Mouse (Mus musculus) ES-CJ7 (cell line): ENCODE measurements around the gene Cfdp1.
A peak's percentile ranks its signal among the peaks of the same experiment; 100 is the strongest.

Experiments used
- DNase-seq: peaks from one replicate; pipeline ENCODE4 v3.0.0; 2011; ENCODE audit warnings: low read depth, low spot score

The Cfdp1 gene

DNA sequence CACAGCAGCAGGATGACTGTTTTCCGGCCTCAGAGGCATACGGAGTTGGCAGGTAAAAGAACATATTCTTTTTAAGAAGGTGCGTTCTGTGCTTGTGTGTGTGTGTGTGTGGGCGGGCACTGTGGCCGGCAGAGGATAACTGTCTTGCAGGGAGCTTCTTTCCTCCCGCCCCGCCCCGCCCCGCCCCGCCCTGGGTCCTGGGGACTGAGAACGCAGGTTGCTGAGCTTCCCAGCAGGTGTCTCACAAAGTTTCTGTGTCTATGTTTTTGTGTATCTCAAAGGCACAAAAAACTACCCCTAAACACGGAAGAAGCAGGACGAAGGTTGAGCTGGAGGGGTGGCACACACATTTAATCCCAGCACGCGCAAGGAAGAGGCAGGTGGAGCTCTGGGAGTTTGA is 84.8 kb downstream of the Cfdp1 start:
- peak; percentile 72 for DNase-seq

DNA sequence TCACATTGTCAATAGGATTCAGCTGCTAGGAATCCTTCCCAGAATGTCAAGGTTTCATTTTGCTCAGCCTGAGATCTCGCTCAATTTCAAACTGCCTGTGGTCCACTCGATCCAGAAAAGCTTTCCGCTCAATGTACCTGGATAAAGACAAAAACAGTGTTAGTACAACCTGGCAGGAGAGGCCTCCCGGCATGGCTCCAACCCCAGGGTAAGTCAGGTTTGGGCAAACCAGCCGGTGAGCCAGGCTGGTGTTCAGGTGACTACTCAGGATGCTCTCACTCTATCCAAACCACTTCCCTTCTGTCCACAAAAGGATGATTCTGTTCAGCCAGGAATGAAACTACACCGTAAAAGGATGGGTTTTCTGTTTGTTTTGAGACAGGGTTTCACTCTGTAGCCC is 85.4 kb downstream of the Cfdp1 start:
- no peak for DNase-seq

DNA sequence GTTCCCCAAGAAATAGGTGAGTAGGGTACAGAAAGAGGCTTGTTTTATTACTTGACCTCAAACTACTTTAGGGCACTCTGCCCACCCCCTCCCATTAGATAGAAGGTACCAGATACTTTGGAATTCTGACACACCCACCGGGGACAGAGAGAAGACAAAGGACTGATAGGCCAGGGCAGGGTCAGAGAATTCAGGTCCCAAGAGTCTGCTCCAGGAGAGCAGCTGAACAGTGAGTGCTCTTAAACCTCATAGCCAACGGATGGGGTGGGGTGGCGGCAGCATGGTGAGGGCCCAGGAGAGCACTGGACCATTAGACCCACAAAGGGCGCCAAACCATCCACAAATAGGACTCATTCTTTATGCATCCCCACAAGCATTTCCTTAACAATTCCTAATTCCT is 88.5 kb downstream of the Cfdp1 start:
- DNase-seq = peak; percentile 96

DNA sequence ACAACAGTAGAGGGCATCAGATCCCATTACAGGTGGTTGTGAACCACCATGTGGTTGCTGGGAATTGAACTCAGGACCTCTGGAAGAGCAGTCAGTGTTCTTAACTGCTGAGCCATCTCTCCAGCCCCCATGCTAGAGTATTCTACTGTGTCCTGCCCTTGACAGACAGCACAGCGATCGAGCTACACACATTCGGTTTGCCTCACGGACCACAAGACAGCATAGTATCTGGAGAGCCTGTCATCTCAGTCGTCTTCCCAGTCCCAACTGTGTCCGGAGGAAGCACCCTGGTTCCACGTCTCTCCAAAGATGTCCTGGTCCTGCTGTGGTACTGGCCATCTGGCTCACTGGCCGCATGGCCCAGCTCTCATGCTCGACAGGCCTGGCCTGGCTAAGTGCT is 89.0 kb downstream of the Cfdp1 start:
- peak; percentile 77 for DNase-seq

DNA sequence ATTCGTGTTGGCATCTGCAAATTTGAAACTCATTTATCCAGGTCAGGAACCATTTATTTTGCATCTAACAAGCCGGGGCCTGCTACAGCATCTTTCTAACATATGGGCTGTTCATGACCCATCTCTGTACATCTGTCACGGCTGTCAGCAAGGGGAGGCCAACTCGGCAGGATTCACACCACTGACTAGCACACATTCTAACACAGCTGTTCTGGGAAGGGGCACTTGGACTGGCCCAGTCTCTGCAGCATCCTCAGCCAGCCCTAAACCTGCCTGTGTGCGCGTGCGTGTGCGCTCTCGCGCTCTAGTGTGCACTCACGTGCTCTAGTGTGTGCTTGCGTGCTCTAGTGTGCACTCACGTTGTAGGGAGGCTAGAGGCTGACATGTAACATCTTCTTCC is 93.4 kb downstream of the Cfdp1 start:
- DNase-seq = no peak

DNA sequence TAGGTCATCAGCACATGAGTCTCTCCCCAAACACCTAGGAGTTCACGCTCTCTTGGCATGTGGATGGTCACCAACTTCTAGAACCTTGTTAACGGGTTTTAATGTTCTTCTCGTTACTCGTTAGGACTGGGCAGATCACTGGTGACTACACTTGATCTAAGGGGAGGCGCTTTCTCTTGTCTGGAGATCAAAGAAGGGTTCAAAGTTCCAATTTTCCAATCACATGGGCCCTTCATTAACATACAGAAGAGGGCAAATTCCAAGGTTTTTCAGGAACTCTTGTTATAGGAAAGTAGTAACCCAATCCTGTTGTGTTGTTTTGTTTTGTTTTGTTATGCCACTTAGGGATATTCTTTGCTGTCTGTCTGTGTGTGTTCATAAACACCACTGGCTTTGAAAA is 95.3 kb downstream of the Cfdp1 start:
- DNase-seq = no peak

DNA sequence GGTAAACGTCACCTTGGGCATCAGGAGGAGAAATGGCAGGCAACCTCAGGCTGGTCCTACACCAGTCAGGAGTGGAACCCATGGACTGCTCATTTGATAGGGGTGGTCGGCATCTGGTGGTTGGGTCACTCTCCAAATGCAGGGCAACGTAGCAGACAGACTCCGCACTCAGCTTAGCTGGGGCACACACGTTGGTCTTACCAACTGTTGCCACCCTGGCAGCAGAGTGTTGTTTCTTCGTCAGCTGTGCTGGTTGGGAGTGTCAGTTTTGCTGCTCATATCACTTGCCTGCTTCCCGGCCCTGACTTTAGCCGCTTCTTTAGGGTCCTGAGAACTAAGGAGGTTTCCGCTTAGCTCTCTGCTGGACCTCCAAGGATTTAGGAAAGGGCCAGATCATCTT is 96.5 kb downstream of the Cfdp1 start:
- DNase-seq = no peak

DNA sequence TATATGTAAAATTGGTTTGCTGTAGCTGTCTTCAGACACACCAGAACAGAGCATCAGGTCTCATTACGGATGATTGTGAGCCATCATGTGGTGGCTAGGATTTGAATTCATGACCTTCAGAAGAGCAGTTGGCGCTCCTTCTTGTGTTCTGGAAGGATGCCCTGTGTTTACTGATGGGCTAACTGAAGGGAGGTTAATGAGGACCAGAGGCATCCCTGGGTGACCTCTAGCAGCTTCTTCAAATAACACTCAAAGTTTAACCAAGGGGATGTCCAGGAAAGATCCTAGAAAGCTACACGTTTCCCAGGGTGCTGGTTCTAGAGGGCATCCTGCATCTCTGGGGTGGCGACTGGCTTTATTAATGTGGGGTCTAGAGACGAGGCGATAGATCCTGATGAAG is 99.4 kb downstream of the Cfdp1 start:
- no peak for DNase-seq

DNA sequence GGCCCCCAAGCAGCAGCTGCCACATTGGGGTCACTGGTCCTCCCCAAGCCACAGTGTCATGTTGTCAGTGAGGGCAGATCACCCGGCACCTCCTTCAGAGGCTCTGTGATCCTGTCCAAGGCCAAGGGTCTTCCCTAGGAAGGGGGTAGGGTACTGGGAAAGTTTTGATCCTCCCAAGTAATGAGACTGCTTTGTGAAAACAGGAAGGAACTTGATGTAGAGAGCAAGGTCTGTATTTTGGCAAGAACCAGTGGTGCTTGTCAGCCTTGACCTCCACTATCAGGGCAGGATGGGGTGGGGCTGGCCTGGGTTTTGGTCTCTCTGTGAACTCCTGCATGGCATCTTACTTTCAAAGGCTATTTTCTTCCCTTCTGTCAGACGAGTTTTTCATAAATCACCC is 100.0 kb downstream of the Cfdp1 start:
- no peak for DNase-seq

DNA sequence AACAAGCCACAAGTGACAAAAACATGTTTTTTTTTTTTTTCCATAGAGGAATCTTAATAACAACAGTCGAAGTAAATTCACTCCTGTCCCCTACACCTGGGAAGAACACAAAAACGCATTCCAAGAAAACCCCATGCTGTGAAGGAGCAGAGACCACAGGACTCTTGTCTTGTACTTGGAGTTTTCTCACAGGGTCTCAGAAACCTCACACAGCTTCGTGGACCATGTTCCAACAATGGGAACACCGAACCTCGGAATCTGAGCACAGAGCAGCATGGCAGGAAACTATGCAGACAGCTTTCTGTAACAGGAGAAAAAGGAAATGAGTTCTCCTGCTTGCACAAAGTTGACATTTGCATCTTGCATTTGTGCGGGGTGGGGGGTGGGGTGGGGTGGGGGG is 105.3 kb downstream of the Cfdp1 start:
- peak; percentile 88 for DNase-seq

DNA sequence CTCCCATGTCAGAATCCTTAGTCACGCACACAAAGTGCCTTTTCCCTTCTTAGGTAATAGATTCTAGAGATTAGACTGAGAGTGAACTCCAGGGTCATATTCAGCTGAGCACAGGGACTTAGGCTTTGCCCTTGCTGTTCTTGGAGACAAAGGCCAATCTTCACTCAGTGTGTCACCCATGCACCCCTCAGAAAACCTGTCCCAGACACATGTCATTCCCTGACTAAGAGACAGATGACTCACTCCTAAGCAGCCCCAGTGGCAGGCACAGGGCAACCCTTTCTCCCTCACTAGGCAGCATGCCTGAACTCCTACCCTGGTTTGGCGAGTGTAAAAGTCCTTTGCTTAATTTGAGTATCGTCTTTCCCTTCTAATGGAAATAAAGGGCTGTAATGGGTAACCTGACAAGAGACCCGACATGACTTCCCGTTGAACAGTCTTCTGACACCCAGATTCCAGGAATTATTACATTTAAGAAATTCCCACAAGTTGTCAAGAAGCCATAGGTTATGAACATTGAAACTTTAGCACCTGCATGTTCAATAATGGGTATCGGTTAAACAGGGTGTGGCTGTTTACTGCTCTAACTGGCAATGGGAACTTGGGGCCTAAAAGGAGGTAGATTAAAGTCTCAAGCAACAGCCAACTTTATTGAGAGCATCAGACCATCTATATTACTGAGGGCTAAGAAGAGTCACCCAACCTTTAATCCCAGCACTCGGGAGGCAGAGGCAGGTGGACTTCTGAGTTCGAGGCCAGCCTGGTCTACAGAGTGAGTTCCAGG is 106.0 kb downstream of the Cfdp1 start:
- no peak for DNase-seq

DNA sequence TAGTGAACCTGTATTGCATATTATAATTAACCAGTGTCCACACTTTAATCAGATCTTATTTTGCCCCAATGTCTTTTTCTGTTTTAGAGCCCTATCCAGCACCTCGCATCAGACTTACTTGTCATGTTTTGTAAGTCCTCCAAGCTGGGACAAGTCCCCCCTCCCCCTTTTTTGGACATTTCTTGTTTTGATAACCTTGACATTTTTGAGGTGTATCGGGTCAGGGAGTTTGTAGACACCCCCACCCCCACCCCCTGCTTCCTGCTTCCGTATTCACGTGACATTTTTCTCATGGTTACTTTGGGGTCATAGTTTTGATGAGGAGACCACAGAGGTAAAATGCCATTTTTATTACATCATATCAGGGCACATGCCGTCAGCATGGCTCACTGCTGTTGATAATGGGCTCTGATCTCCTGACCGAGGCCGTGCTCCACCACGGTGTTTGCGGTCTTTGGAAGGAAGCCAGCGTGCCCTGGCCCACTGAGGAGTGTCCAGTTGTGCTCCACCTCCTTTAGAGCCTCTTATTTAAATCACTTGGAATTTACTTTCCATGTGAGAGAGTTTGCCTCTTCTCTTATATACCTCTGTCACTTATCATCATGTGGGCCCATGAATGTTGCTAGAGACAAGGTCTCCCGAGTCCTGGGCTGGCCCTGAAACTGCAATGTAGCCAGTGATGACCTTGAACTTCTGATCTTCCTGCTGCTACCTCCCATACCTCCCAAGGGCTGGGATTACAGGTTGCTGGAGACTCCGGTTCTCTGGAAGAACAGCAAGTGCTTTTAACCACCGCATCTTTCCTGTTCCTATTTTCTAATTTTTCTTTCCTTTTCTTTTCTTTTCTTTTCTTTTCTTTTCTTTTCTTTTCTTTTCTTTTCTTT is 107.3 kb downstream of the Cfdp1 start:
- DNase-seq = peak; percentile 78

DNA sequence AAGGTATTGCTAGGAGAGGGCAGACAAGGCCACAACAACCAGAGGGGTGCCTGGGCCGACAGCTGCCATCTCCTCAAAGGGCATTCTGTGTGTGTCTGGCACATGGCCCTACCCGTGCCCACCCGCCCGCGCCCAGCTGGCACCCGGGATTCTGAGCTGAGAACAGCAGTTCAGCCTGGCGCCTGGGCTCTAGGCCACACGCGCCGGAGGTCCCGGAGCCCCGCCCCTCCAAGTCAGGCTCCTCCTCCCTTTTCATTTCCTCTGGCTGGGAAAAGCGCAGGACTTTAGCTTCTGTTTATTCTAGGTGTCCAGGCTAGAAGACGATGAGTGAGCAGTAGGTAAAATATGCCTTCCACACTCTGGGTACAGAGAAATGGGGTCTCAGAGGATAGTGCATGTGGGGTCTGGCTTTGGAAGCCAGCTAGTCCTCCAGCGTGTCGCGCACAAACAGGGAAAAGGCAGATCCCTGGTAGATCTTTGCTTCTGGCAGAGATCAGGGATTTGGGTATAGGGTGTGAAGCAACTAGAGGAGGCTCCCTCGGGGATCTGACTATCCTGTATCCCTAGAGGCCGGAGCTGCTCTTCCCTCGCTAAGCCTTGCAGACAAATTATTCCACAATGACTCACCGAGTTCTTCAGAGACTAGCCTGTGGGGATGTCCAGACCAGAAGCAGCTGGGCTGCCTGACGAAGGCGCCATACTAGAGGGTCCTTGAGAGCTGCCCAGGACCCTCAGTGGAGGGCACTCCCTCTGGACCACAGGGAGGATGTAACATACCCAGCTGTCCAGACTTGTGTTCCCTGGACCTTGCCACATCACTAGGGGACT is 108.3 kb downstream of the Cfdp1 start:
- peak; percentile 64 for DNase-seq

DNA sequence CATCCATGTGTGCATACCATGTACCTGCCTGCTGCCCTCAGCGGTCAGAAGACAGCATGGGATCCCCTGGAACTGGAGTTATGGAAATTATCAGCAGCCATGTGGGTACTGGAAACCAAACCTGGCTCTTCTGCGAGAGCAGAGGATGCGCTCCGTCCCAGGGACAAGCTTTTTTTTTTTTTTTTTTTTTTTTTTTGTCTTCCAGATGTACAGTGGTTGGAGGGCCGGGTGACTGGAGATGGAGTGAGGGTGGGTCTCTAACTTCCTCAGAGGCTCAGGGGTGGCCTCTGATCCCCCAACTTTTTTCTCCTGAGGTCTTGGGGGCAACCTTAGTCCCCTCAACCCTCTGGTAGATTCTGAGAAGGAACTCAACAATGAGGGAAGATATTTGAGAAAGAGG is 109.0 kb downstream of the Cfdp1 start:
- DNase-seq = no peak

DNA sequence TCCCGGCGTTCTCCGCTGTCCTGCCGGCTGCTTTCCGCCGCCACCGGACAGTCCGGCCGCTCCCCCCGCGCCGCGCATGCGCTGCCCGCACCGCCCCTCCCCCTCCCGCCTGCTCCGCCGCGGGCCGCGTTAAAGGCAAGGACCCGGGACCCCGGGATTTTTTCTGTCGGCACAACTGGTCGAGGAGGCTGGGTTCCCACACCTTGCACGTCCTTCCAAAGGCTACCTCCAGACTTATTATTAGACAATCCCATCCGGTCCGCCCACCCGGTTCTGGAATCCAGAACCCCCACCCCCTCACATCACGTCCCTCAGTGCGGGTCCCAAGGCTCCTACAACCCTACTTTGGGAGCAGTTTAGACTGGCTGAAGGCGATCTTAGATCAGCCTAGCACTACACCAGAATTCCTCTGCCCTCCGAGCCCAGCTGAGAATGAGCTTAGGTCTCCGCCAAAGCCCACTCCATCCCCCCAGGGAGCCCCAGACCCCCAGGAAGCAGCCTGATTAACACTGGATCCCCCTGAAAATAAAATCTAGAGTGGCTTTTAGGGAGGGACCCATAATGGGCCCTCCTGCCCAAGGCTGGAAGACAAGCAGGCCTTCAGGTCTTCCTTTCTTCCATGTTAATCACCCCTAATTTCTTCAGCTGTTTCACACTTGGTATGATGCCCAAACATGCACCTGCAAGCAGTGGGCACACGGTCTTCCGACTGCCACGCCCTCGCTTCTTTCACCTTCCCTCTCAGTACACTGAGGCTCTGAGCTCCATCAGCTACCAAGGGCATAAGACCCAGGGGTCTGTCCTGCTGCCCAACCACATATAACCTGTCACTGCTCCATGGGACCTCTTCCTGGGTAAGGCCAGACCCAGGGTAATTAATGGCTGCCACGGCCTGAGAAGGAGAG is 110.0 kb downstream of the Cfdp1 start, which contains the start of gene Bcar1:
Gene Bcar1 (minus strand): TSS at position 18 of the 905 bp plus-strand sequence.
- DNase-seq = peak; percentile 83

DNA sequence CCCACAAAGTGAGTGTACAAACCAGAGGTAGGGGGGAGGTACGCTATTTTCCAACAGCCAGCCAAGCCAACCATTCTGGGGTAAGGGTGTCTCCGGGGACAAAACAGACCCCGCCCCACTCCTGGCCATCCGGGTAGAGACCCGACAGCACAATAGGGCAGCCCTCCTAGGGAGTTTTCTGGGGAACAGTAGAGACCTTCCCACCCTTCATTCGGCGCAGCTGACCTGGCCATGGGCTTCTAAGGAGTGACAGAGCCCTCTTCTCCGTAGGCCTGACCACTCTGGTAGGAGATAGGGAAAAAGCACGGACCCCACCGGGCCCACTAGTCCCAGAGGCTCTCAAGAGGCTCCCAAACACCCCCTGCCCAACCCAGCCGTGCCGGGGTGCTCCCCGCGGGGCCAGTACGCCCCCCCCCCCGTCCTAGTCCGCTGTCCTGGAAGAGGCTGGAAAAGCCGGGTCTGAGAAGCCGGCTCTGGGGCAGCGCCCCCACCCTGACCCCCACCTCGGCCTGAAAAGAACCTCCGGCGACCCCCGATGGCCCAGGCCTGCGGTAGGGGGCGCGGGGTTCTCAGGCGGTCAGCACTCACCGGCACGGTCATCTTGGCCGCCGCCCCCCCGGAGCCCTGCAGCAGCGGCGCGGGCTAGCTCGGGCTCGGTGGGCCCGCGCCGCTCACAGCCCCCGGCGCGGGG is 110.8 kb downstream of the Cfdp1 start:
- no peak for DNase-seq

DNA sequence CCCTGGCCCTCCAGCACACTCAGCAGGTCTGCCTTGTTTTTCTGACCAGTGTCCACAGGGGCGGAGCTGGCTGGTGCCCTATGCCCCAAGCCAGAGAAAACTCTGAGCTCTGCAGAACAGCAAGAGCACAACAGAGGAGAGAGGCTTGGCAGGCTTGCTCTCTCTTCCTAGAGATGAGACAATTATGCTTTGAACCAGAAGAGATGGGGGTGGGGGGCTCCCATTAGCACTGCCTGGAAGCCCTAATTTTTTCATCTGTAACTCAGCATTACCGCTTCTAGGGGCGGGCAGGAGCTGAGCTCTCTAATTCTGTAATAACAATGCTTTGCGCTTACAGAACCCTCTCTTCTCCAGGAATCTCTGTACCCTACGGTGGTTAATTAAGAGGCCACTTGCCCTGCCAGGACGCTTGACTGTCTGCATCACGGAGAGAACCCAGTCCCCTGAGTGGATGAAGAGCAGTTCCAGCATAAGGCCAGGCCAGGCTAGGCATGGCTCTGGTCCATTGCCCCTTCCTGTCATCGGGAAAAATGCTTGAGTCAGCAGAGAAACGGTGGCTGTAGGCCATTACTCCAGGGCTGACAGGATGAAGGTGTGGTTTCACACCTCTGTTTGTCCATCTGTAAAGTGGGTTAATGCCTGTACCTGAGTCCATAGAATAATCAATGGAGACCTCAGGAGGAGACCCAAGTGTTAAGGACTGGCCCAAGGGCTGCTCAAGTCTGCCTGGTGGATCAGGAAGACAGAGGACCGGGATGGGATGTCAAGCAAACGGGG is 111.6 kb downstream of the Cfdp1 start:
- DNase-seq = no peak

DNA sequence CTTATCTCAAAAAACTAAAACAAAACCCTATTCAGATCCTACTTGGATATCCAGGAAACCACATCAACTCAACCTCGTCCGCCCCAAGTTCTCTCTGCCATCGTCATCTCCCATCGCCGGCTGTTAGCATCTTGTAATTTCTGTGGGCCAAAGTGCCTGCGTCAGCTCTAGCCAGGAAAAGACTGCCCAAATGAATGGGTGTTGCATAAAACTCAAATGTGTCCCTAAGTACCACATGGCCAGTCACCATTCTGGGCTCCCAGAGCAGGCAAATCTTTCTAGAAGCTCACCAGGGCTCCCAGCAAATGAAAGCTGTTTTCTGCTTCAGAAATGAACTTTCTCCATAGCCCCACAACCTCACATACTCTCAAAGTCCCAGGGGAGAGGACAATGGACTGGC is 112.5 kb downstream of the Cfdp1 start:
- no peak for DNase-seq

DNA sequence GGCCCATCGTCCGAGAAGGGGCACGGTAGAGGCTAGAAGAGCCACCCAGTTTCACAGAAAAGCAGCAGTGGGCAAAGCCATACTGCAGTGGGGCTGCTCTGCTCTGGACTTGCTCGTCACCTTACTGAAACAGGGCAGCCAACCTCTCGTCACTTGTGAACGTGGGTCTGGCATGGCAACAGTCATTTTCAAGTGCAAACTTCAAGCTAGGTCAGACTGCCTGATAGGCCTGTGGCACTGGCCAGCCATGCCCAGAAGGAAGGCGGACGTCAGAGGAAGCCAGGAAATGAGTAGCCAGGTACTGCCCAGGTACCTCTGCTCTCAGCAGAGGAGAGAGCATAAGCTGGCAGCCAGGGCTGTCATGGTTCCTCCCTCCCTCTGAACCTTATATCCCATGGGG is 113.1 kb downstream of the Cfdp1 start:
- DNase-seq = no peak

DNA sequence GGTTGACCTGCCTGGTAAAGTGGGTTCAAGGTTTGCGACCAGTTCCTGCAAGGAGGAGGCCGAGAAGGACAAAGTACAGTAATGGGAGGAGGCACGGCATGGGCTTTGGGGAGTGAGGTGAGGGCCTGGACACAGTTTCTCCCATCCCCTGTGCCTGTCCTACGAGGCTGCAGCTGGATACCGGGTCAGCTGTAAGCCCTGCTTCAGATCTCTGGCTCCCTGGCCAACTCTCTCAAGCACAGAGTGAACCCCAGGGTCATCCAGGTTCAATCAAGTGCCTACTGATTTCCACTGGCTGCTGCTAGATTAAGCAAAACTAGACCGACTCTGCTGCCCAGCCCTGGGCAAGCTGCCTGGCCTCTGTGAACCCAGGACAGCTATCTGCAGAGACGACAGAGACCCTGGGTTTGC is 113.8 kb downstream of the Cfdp1 start:
- no peak for DNase-seq
